Comparison of ENCODE assay signal across 20 mouse cellular contexts in the genomic region with DNA sequence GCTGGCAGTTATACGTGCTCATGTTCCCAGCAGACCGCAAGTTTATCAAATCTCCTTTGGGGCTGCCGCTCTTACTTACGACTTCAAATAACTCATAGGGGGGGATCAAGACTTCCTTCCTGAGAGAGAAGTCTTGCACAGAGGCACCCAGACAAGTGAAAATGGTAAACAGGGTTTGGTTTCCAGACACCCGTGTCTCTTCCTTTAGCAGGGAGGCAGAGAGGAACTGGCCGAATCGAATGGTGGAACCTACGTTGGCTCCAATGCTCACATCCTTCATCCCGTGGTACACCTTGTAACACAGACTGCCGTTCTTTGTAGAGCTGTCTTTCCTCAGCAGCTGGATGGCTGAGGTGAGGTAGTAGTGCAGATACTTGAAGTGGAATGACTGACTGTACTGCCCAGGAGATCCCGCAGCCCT. TPM values are rescaled to one million over a fixed set of nuclear protein-coding genes. Genes with fewer than 3 reads are reported as not detected.
A peak's percentile ranks its signal among the peaks of the same experiment; 100 is the strongest.
DNase-seq lines count a peak whose midpoint lies in the region; ATAC-seq and TF ChIP-seq lines count a peak whose summit lies in the region.
"Had no signal": no experiment of that assay in that cellular context is flagged by ENCODE, and none has a peak within 500 bp of the region (broad histone marks: within the 10 kb centered on the region; RNA-seq: fewer than 3 reads in every experiment).

No protein-coding gene starts in this region.

- DNase-seq in heart, adult 9 months (ENCODE audit: low spot score in 2 of 2), result no peak
- DNase-seq in spleen, adult 2 months (ENCODE audit: low read depth in 1 of 2, low spot score in 2 of 2), result no peak
- no peak for DNase-seq in spleen, postnatal 14 days (ENCODE audit: low spot score in 2 of 2)
- DNase-seq in naive thymus-derived CD4-positive, alpha-beta T cell, adult 2 months (ENCODE audit: low read depth), result peak; percentile 73
- no peak for DNase-seq in adrenal gland, postnatal 10 days
- DNase-seq in hindbrain, embryonic 11.5 days (ENCODE audit: low spot score), result no peak
- DNase-seq in frontal cortex, adult 2 months (ENCODE audit: extremely low spot score in 1 of 2, low spot score in 1 of 2), result no peak
- DNase-seq: adrenal gland, postnatal 25 days; cerebellum, adult 2 months; embryo, embryonic 11 days; gastrocnemius, postnatal 10 days; kidney, adult 9 months; layer of hippocampus, adult 9-11 months had no signal

- TF ChIP-seq POLR2A in spleen, adult 2 months (IDR thresholded peaks at IDR 0.05; ENCODE audit: low read depth, low read length), result no peak

- H3K27ac ChIP-seq in heart, embryonic 11.5 days (ENCODE audit: low read depth, low read length), result no peak overlapping the region
- H3K27ac ChIP-seq in spleen, adult 2 months (ENCODE audit: insufficient read depth, low read length), result peak overlapping the region; percentile 57
- H3K27ac ChIP-seq in hindbrain, embryonic 11.5 days (ENCODE audit: low read depth, low read length), result no peak overlapping the region
- H3K27ac ChIP-seq: forebrain, embryonic 10.5 days; hindbrain, embryonic 15.5 days; limb, embryonic 12.5 days; midbrain, embryonic 15.5 days had no signal

- H3K4me3 ChIP-seq in heart, embryonic 11.5 days (ENCODE audit: low read depth, low read length), result no peak overlapping the region
- H3K4me3 ChIP-seq in spleen, adult 2 months (ENCODE audit: extremely low read depth, insufficient read depth, insufficient read length), result peak overlapping the region; percentile 2; the same call in 1 of the 2 replicates
- no peak overlapping the region for H3K4me3 ChIP-seq in hindbrain, embryonic 11.5 days (ENCODE audit: low read depth, low read length)
- H3K4me3 ChIP-seq: forebrain, embryonic 10.5 days; hindbrain, embryonic 15.5 days; limb, embryonic 12.5 days; midbrain, embryonic 15.5 days had no signal

- H3K27me3 ChIP-seq in heart, embryonic 11.5 days (ENCODE audit: control insufficient read depth, insufficient read depth, low read length), result no peaks in the 10 kb centered on the region
- no peaks in the 10 kb centered on the region for H3K27me3 ChIP-seq in spleen, adult 2 months (ENCODE audit: control insufficient read depth, insufficient read depth, low read length)
- no peaks in the 10 kb centered on the region for H3K27me3 ChIP-seq in hindbrain, embryonic 11.5 days (ENCODE audit: control insufficient read depth, insufficient read depth, low read length)
- H3K27me3 ChIP-seq: hindbrain, embryonic 15.5 days; limb, embryonic 12.5 days; midbrain, embryonic 15.5 days; Patski had no signal

- TF ChIP-seq CTCF in spleen, adult 2 months (IDR thresholded peaks at IDR 0.05; ENCODE audit: extremely low read depth, insufficient read depth, insufficient read length, insufficient replicate concordance), result no peak

- no peak for ATAC-seq in heart, embryonic 11.5 days (replicated peaks; ENCODE audit: insufficient number of reproducible peaks, low FRiP score, low TSS enrichment)
- ATAC-seq in hindbrain, embryonic 11.5 days (ENCODE audit: low FRiP score), result no peak
- ATAC-seq: midbrain, embryonic 15.5 days; Patski had no signal

- WGBS in heart, embryonic 11.5 days (ENCODE audit: insufficient replicate concordance), result 77% methylated on average over 11 of the region's 11 CpGs
- 18% methylated on average over 11 of the region's 11 CpGs for WGBS in spleen, adult 2 months
- 88% methylated on average over 11 of the region's 11 CpGs for WGBS in hindbrain, embryonic 11.5 days

- no peaks in the 10 kb centered on the region for H3K9me3 ChIP-seq in heart, embryonic 11.5 days (replicated peaks; ENCODE audit: control insufficient read depth, low read length)
- H3K9me3 ChIP-seq in hindbrain, embryonic 11.5 days (ENCODE audit: control insufficient read depth, low read length), result no peaks in the 10 kb centered on the region
- H3K9me3 ChIP-seq: forebrain, embryonic 10.5 days; hindbrain, embryonic 15.5 days; limb, embryonic 12.5 days; midbrain, embryonic 15.5 days had no signal

- no peak overlapping the region for H3K9ac ChIP-seq in heart, embryonic 11.5 days (ENCODE audit: low read depth, low read length)
- no peak overlapping the region for H3K9ac ChIP-seq in hindbrain, embryonic 11.5 days (ENCODE audit: low read depth, low read length)
- H3K9ac ChIP-seq: hindbrain, embryonic 15.5 days; limb, embryonic 12.5 days; midbrain, embryonic 15.5 days had no signal

- H3K36me3 ChIP-seq in heart, embryonic 11.5 days (ENCODE audit: control insufficient read depth, insufficient read depth, low read length), result no peaks in the 10 kb centered on the region
- no peaks in the 10 kb centered on the region for H3K36me3 ChIP-seq in spleen, adult 2 months (ENCODE audit: control insufficient read depth, insufficient read depth, low read length)
- no peaks in the 10 kb centered on the region for H3K36me3 ChIP-seq in hindbrain, embryonic 11.5 days (ENCODE audit: control insufficient read depth, insufficient read depth, low read length)
- H3K36me3 ChIP-seq: forebrain, embryonic 10.5 days; hindbrain, embryonic 15.5 days; limb, embryonic 12.5 days; midbrain, embryonic 15.5 days had no signal

- H3K4me2 ChIP-seq in heart, embryonic 11.5 days, result peak overlapping the region; percentile 57
- no peak overlapping the region for H3K4me2 ChIP-seq in hindbrain, embryonic 11.5 days (replicated peaks; ENCODE audit: low read depth, low read length)
- H3K4me2 ChIP-seq: hindbrain, embryonic 15.5 days; limb, embryonic 12.5 days; midbrain, embryonic 15.5 days had no signal

- H3K4me1 ChIP-seq in heart, embryonic 11.5 days (ENCODE audit: control insufficient read depth, insufficient read depth, low read length), result peaks cover 38% of the 10 kb centered on the region
- peaks cover 36% of the 10 kb centered on the region for H3K4me1 ChIP-seq in spleen, adult 2 months (ENCODE audit: control insufficient read depth, insufficient read depth, insufficient read length)
- no peaks in the 10 kb centered on the region for H3K4me1 ChIP-seq in hindbrain, embryonic 11.5 days (replicated peaks; ENCODE audit: control insufficient read depth, insufficient read depth, low read length)

RNA-seq across cellular contexts. Expression of gene Art4, which starts 3.2 kb away (rescaled TPM):
- 13.2 and 15.1 TPM in 2 replicates for polyA plus RNA-seq in heart, embryonic 11.5 days (2014; fragmentation: Nextera tagmentation; extraction: Ambion mirVana)
- 2.5 and 4.8 TPM in 2 replicates for polyA plus RNA-seq in spleen, adult 2 months (2012; rRNA removed)
- 1 to 10 TPM; 5.9 to 7.5 TPM for total RNA-seq in adrenal gland, postnatal 10 days (2021)
- polyA plus RNA-seq in hindbrain, embryonic 11.5 days (2014; fragmentation: Nextera tagmentation; extraction: Ambion mirVana), result 0.52 and 0.90 TPM in 2 replicates
- polyA plus RNA-seq in frontal cortex, adult 2 months (2012; rRNA removed), result 0.50 and 0.62 TPM in 2 replicates
- polyA plus RNA-seq: neural tube, embryonic 14.5 days; Patski had no signal

RNA-seq across cellular contexts. Expression of gene Smco3, which starts 19.1 kb away (rescaled TPM):
- not detected in 2 replicates for polyA plus RNA-seq in heart, embryonic 11.5 days (2014; fragmentation: Nextera tagmentation; extraction: Ambion mirVana)
- polyA plus RNA-seq in spleen, adult 2 months (2012; rRNA removed), result not detected in 2 replicates
- total RNA-seq in adrenal gland, postnatal 10 days (2021), result under 1 TPM; 0.27 to 0.51 TPM
- polyA plus RNA-seq in hindbrain, embryonic 11.5 days (2014; fragmentation: Nextera tagmentation; extraction: Ambion mirVana), result 0.63 TPM in 1 of 2 replicates, not detected in the other
- 3.8 and 4.2 TPM in 2 replicates for polyA plus RNA-seq in frontal cortex, adult 2 months (2012; rRNA removed)
- polyA plus RNA-seq: forebrain, embryonic 10.5 days; limb, embryonic 12.5 days had no signal

RNA-seq across cellular contexts. Expression of gene Mgp, which starts 21.3 kb away (rescaled TPM):
- polyA plus RNA-seq in heart, embryonic 11.5 days (2014; fragmentation: Nextera tagmentation; extraction: Ambion mirVana), result 73.6 and 75.1 TPM in 2 replicates
- polyA plus RNA-seq in spleen, adult 2 months (2012; rRNA removed), result 39.8 and 47.7 TPM in 2 replicates
- 100 to 1,000 TPM; 187 to 232 TPM for total RNA-seq in adrenal gland, postnatal 10 days (2021)
- polyA plus RNA-seq in hindbrain, embryonic 11.5 days (2014; fragmentation: Nextera tagmentation; extraction: Ambion mirVana), result 4.7 and 8.3 TPM in 2 replicates
- polyA plus RNA-seq in frontal cortex, adult 2 months (2012; rRNA removed), result 156 and 163 TPM in 2 replicates

RNA-seq across cellular contexts. Expression of gene Wbp11, which starts 26.3 kb away (rescaled TPM):
- polyA plus RNA-seq in heart, embryonic 11.5 days (2014; fragmentation: Nextera tagmentation; extraction: Ambion mirVana), result 93.5 and 107 TPM in 2 replicates
- 33.5 and 39.5 TPM in 2 replicates for polyA plus RNA-seq in spleen, adult 2 months (2012; rRNA removed)
- total RNA-seq in adrenal gland, postnatal 10 days (2021), result 10 to 100 TPM; 82.5 to 86.5 TPM
- 116 and 130 TPM in 2 replicates for polyA plus RNA-seq in hindbrain, embryonic 11.5 days (2014; fragmentation: Nextera tagmentation; extraction: Ambion mirVana)
- 60.8 and 72.5 TPM in 2 replicates for polyA plus RNA-seq in frontal cortex, adult 2 months (2012; rRNA removed)

RNA-seq across cellular contexts. Expression of gene BC049715, which starts 26.9 kb away (rescaled TPM):
- 1.6 and 2.1 TPM in 2 replicates for polyA plus RNA-seq in heart, embryonic 11.5 days (2014; fragmentation: Nextera tagmentation; extraction: Ambion mirVana)
- 0.45 and 0.72 TPM in 2 replicates for polyA plus RNA-seq in spleen, adult 2 months (2012; rRNA removed)
- under 1 TPM; 0.73 to 0.75 TPM for total RNA-seq in adrenal gland, postnatal 10 days (2021)
- polyA plus RNA-seq in hindbrain, embryonic 11.5 days (2014; fragmentation: Nextera tagmentation; extraction: Ambion mirVana), result 0.90 and 2.3 TPM in 2 replicates
- polyA plus RNA-seq in frontal cortex, adult 2 months (2012; rRNA removed), result 0.59 and 1.3 TPM in 2 replicates
